Mouse (Mus musculus): Measurements from ENCODE around the gene Nhp2.

DNA sequence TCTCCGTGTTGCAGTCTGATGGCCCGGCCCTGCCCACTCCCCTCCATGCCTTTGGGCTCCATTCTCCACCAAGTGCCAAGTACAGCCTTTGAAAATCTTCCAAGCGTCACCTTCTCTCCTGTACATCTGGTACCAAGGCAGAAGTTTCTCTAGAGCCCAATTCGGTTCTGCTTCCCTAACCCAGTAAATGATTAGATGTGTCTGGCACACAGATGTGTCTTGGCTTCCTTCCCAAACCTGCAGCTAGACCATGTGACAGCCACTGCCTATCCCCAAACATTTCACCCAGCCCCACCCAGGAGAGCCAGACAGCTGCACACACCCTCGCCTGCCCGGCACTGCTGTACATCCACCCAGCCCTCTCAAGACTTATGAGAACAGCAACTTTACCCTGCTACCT, 39.2 kb downstream of the Nhp2 start:
- no peak for TF ChIP-seq POLR2A (IDR thresholded peaks at IDR 0.05; ENCODE audit: low read depth, low read length)
- no peak for TF ChIP-seq CTCF (IDR thresholded peaks at IDR 0.05; ENCODE audit: extremely low read depth, insufficient read depth, insufficient read length, insufficient replicate concordance)

All from spleen, adult 2 months (tissue).